Mouse (Mus musculus) B cell, adult (primary cell): ENCODE results near the gene Smarcd3. TPM values are rescaled to one million over a fixed set of nuclear protein-coding genes. Genes with fewer than 3 reads are reported as not detected.

ENCODE experiments used
- total RNA-seq: library from RNA; stranded (reverse); gene quantifications from 4 replicates; pipeline ENCODE4 v1.2.4, GENCODE M21; 2023; ENCODE audit not compliant: inconsistent age

Smarcd3 gene
- 0.45 TPM in 1 of 4 replicates, not detected in the others for total RNA-seq

GRCm38 (mm10) chr5:24623986-24624821 lies at the start of gene Smarcd3:
TSS of gene Smarcd3 (minus strand) at chr5:24624411.

GRCm38 (mm10) chr5:24586547-24587199 lies 37.5 kb downstream of the Smarcd3 start, which contains the start of gene Chpf2:
TSS of gene Chpf2 (plus strand) at chr5:24586741.

DNA sequence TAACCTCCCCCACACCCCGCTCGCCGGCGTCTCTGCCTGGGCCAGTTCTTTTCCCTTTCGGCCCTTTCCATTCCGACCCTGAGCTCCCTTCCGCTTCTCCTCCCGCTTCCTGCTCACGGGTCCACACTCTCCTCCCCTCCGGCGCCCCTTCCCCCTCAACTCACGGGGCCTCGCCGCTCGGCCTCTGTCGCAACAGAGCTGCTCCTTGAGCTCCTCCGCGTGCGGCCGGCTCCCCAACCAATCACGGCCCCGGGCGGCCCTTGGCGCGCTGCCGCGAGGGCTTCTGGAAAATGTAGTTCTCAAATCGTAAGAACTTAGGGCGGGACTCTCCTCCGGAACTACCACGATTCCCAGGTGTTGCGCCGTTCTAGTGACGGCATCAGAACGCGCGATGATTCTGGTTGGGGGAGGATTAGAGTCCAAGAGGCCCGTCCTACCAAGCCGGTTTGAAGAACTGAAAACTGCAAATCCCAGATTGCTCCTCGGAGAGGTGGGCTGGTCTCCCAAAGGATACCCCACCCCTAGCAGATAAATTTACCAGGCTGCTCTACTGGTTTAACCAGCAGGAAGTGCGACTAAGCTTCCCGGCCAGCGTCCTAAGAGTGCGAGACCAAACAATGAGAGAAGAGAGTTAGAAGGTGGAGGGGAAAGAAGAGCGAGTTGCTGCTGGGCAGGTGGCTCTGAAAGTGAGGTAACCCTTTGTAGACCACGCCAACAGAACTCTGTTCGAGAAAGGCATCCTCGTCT lies 46.9 kb downstream of the Smarcd3 start, which contains the start of gene Abcf2:
Abcf2 (minus strand) TSS at position 285 of the 747 bp plus-strand sequence.

GRCm38 (mm10) chr5:24556709-24557108 lies 67.5 kb downstream of the Smarcd3 start, which contains the start of gene 4931409K22Rik:
TSS of gene 4931409K22Rik (minus strand) at chr5:24556809.

Other genes starting within 250 kb of the Smarcd3 start
- not detected in 4 replicates for gene Atg9b, start 232.3 kb downstream of the Smarcd3 start, total RNA-seq
- gene Abcb8, start 230.7 kb downstream of the Smarcd3 start, total RNA-seq, result 21.3 to 25.4 TPM (median 23.8 TPM) in 4 replicates
- gene Asic3, start 211.0 kb downstream of the Smarcd3 start, total RNA-seq, result not detected in 4 replicates
- gene Cdk5, start 200.9 kb downstream of the Smarcd3 start, total RNA-seq, result 31.0 to 38.3 TPM (median 34.1 TPM) in 4 replicates
- gene Slc4a2, start 200.6 kb downstream of the Smarcd3 start, total RNA-seq, result 61.9 to 68.1 TPM (median 62.6 TPM) in 4 replicates
- gene Fastk, start 179.1 kb downstream of the Smarcd3 start, total RNA-seq, result 83.5 to 99.7 TPM (median 90.5 TPM) in 4 replicates
- 24.9 to 27.6 TPM (median 26.1 TPM) in 4 replicates for gene Tmub1, start 176.6 kb downstream of the Smarcd3 start, total RNA-seq
- gene Agap3, start 172.2 kb downstream of the Smarcd3 start, total RNA-seq, result 40.0 to 49.3 TPM (median 44.5 TPM) in 4 replicates
- not detected in 4 replicates for gene Gbx1, start 97.2 kb downstream of the Smarcd3 start, total RNA-seq
- gene Asb10, start 83.4 kb downstream of the Smarcd3 start, total RNA-seq, result not detected in 4 replicates
- not detected in 4 replicates for gene 4931409K22Rik, start 67.6 kb downstream of the Smarcd3 start, total RNA-seq
- gene Abcf2, start 46.9 kb downstream of the Smarcd3 start, total RNA-seq, result 37.4 to 43.1 TPM (median 40.0 TPM) in 4 replicates
- gene Chpf2, start 37.7 kb downstream of the Smarcd3 start, total RNA-seq, result 34.0 to 42.1 TPM (median 40.7 TPM) in 4 replicates
- 90.0 to 95.9 TPM (median 92.3 TPM) in 4 replicates for gene Nub1, start 61.1 kb upstream of the Smarcd3 start, total RNA-seq
- not detected in 4 replicates for gene Wdr86, start 106.3 kb upstream of the Smarcd3 start, total RNA-seq
- gene Crygn, start 133.6 kb upstream of the Smarcd3 start, total RNA-seq, result not detected in 4 replicates
- gene Rheb, start 218.2 kb upstream of the Smarcd3 start, total RNA-seq, result 54.9 to 60.4 TPM (median 58.8 TPM) in 4 replicates